Mouse (Mus musculus): Measurements from ENCODE around the gene Ovol1. TPM values are rescaled to one million over a fixed set of nuclear protein-coding genes. Genes with fewer than 3 reads are reported as not detected.

Ovol1 gene
- polyA plus RNA-seq, 1 experiment from 2014 or later = 5.8 TPM

DNA sequence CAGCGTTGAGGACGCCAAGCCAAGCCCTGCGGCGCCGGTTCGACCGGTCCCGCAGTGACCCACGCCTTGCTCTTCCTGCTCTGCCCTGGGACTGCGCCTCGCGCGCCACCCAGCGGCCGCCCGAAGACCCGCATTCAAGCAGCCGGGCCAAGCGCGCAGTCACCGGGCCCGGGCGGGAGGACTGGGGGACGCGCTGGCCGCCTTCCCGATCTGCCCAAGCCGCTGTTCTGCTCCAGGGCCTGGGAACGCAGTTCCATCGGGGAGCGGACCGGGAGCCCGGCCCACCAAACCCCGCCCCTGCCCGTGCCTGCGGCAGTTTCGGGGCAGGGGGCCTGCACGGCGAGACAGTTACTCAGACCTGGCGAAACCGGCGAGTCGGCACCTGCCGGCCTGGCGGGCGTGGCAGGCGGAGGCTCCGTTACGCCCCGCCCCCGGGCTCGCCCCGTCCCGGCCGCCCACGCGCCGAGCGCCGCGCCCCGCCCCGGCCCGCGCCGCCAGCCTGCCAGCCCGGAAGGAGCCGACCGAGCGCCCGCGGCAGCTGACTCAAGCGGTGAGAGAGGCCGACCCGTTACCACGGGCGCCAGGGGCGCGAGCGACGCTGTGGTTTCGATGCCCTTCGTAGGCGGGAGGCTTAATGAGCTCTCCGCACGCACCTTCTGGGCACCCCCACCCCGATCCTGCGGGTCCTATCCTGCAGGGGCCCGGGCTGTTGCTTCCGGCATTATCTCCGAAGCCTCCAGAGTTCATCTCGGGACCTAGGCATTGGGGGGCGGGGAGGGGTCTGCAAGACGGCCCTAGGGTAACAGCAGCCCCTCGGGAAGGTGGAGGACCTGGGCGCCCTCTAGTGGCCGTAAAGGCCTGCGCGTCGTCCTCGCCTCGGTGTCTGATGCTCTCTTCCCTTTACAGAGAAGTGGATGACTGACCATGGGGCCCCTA, 7.4 kb upstream of the Ovol1 start, which contains the start of gene Ap5b1:
Ap5b1 (plus strand) TSS at position 492 of the 936 bp plus-strand sequence.
- ATAC-seq (ENCODE audit: insufficient number of reproducible peaks, insufficient read depth, low FRiP score, low TSS enrichment, low read depth) = peak; percentile 73

DNA sequence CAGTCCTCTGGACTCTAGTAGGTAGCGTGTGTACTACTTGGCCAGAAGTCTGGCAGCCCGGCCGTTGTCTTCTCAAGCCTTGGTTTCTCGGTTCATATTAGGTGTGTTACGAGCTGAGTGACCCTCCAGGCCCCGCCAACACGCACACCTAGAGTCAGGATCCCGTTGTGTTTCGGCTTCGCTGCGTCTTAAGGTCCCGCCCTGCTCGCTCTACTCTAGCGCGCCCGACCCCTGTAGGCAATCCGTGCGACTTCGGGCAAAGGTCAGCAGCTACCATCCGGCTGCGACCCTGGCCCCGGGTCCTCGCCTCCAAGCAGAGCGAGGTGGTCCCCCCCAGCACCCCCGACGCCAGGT, 6.7 kb upstream of the Ovol1 start:
- H3K27ac ChIP-seq = peak overlapping the region; percentile 86
- ATAC-seq (ENCODE audit: insufficient number of reproducible peaks, insufficient read depth, low FRiP score, low TSS enrichment, low read depth) = 0 out of 2 replicates have a peak, but pooled peaks have one; percentile 5
- H3K27me3 ChIP-seq = peaks cover 52% of the 10 kb centered on the region
- peak overlapping the region; percentile 62 for H3K4me3 ChIP-seq
- H3K4me1 ChIP-seq = peaks cover 21% of the 10 kb centered on the region
- H3K9ac ChIP-seq = peak overlapping the region; percentile 77
- peak overlapping the region; percentile 95 for H3K4me2 ChIP-seq
- 0 out of 2 replicates have a peak, but pooled peaks cover 7% of the 10 kb centered on the region for H3K36me3 ChIP-seq
- H3K9me3 ChIP-seq = no peaks in the 10 kb centered on the region
- under 1% methylated on average over 26 of the region's 26 CpGs for WGBS

More for the DNA sequence above, 7.4 kb upstream of the Ovol1 start, which contains the start of gene Ap5b1:
- under 1% methylated on average over 99 of the region's 102 CpGs for WGBS
- H3K4me1 ChIP-seq = peaks cover 21% of the 10 kb centered on the region
- H3K4me3 ChIP-seq = peak within 1 kb of the TSS; percentile 62
- H3K36me3 ChIP-seq = 0 out of 2 replicates have a peak, but pooled peaks cover 7% of the 10 kb centered on the region
- H3K27ac ChIP-seq = peak within 1 kb of the TSS; percentile 86
- H3K27me3 ChIP-seq = peaks cover 46% of the 10 kb centered on the region
- H3K9me3 ChIP-seq = no peaks in the 10 kb centered on the region
- peak within 1 kb of the TSS; percentile 77 for H3K9ac ChIP-seq
- peak within 1 kb of the TSS; percentile 95 for H3K4me2 ChIP-seq

DNA sequence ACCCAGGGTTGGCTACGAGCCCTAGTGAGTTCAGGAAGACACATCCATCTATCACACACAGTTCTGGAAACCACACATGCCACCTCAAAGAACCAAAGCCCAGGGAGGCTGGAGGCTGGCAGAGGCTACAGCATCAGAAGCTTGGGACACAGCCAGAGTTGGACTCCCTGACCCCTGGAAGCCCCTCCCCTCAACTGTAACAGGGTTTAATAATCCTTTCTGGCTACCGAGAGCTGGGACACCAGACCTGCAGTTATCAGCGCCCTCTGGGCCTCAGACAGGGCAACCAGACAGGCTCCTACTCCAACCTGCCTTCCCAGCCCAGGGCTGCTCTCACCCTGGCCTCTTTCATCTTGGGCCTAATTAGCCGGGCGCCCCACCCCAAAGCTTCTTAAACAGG, 5.9 kb upstream of the Ovol1 start:
- Histone ChIP-seq H3K4me3 (peak overlapping the region; percentile 62; the same call in 1 of the 2 replicates), H3K4me2 (no peak overlapping the region), H3K9ac (0 out of 2 replicates have a peak overlapping the region, but pooled peaks have one; percentile 77)

DNA sequence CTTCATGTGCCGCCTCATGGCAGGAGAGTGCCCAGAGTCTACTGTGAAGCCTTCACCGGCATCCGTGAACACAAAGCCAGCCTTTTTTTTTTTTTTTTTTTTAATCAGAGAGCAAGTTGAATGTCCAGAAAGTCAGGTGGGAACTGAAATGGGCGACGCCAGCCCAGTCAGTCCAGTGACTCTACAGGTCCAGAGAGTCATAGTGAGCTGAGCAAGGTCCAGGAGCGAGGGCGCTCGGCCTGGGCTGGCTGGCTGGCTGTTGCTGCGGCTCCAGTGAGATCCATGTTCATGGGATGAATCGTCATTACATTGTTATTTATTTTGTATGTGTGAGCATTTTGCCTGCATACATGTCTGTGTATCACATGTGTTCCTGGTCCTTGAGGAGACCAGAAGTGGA, 2.3 kb upstream of the Ovol1 start:
- 87% methylated on average over 10 of the region's 10 CpGs for WGBS
- H3K4me2 ChIP-seq = no peak overlapping the region
- no peak overlapping the region for H3K9ac ChIP-seq
- no peak for ATAC-seq (ENCODE audit: insufficient number of reproducible peaks, insufficient read depth, low FRiP score, low TSS enrichment, low read depth)
- H3K36me3 ChIP-seq = no peaks in the 10 kb centered on the region
- no peak overlapping the region for H3K4me3 ChIP-seq
- H3K4me1 ChIP-seq = peaks cover 24% of the 10 kb centered on the region
- no peaks in the 10 kb centered on the region for H3K9me3 ChIP-seq
- H3K27me3 ChIP-seq = peaks cover 90% of the 10 kb centered on the region
- H3K27ac ChIP-seq = no peak overlapping the region

More for the DNA sequence above, 5.9 kb upstream of the Ovol1 start:
- H3K27me3 ChIP-seq = peaks cover 61% of the 10 kb centered on the region
- ATAC-seq (ENCODE audit: insufficient number of reproducible peaks, insufficient read depth, low FRiP score, low TSS enrichment, low read depth) = no peak
- H3K36me3 ChIP-seq = 0 out of 2 replicates have a peak, but pooled peaks cover 7% of the 10 kb centered on the region
- peaks cover 21% of the 10 kb centered on the region for H3K4me1 ChIP-seq
- H3K27ac ChIP-seq = no peak overlapping the region
- no peaks in the 10 kb centered on the region for H3K9me3 ChIP-seq
- 60% methylated on average over 5 of the region's 5 CpGs for whole genome bisulfite sequencing

DNA sequence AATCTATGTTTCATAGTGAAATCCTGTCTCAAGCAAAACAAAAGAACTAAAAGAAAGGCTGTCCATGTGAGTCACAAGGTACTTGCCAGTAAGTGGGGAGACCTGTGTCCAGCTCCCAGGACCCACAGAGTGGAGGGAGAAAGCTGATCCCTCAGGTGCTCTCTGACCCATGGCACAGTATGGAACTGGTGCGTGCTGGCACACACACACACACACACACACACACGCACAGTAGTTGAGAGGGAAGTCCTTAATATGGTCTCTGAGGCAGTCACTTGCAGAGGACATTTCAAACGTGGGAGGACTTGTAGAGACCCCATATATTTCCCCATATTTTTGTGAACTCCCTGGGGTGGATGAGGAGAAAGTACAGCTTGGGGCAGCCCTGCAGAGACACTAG, 1.4 kb upstream of the Ovol1 start:
- no peak for ATAC-seq (ENCODE audit: insufficient number of reproducible peaks, insufficient read depth, low FRiP score, low TSS enrichment, low read depth)
- no peaks in the 10 kb centered on the region for H3K36me3 ChIP-seq
- no peaks in the 10 kb centered on the region for H3K9me3 ChIP-seq
- no peak overlapping the region for H3K27ac ChIP-seq
- H3K27me3 ChIP-seq = peaks cover 97% of the 10 kb centered on the region
- no peak overlapping the region for H3K9ac ChIP-seq
- H3K4me1 ChIP-seq = peaks cover 18% of the 10 kb centered on the region
- H3K4me3 ChIP-seq = no peak overlapping the region
- 50% methylated on average over 3 of the region's 3 CpGs for WGBS
- no peak overlapping the region for H3K4me2 ChIP-seq

DNA sequence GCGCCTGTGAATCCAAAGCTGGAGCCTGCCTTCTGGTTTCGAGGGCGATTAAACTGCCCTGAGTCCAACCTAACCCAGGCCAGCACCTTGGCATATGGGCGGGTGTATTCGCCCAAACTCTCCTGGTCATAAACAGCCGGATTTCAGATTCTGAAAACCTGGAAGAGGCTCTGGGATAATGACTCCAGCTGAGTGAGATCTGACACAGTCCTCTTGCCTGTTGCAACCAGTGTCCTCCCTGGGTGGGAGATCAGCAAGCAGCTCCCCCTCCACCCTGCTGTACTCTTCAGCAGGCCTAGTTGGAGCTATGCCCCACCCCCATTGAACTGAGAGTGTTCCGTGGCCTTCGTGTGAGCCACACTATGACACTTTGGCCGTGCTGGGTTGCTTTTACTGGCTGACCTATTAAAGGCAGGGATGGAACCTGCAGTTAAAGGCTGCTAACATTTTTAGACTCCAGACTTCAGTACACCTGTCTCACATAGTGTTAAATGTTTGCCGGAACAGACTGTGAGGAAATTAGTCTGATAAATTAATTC, 875 bp upstream of the Ovol1 start:
- no peak for ATAC-seq (ENCODE audit: insufficient number of reproducible peaks, insufficient read depth, low FRiP score, low TSS enrichment, low read depth)
- Histone ChIP-seq H3K4me3 (peak overlapping the region; percentile 43), H3K27me3 (peaks cover 97% of the 10 kb centered on the region), H3K27ac (peak overlapping the region; percentile 64), H3K4me2 (peak overlapping the region; percentile 68), H3K9ac (peak overlapping the region; percentile 49), H3K36me3 (no peaks in the 10 kb centered on the region), H3K9me3 (no peaks in the 10 kb centered on the region), H3K4me1 (peaks cover 15% of the 10 kb centered on the region)
- 13% methylated on average over 10 of the region's 10 CpGs for WGBS

DNA sequence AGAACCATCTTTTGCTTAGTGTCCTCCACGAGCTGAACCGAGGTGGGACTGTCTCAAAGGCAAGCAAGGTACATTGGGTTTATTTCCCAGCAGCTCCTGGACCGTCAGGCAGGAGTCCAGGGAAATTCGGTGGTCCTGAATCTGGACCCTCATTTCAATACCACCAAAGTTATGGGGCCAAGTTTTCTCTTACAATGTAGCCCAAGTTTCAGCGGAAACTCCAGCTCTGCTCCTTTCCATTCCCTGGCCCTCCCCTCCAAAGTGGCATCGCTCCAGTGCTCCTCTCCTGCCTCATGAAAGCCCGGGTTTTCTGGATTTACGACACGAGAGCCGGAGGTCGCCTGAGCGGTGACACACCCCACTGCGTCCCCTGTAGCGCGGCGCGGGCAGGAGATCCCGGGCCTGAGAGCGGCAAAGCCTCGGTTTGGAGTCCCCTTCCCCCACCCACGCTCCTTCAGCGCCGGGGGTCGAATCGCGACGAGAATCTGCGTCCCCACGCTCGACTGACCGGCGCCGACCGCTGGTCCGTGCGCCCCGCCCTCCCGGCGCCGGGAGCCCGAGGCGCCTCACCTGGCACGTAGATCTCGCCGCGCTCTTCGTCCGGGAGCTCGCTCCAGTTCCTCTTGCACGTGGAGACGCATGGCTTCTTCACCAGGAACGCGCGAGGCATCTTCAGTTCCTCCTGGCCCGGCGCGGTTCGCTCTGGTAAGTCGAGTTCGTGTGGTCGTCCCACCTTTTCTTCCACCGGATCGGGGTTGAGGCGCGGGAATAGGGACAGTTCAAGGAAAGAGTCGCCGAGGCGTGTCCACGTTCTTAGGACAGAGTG, 602 bp downstream of the Ovol1 start:
- H3K36me3 ChIP-seq = no peaks in the 10 kb centered on the region
- 1% methylated on average over 69 of the region's 69 CpGs for WGBS
- H3K4me3 ChIP-seq = peak overlapping the region; percentile 43
- no peak for ATAC-seq (ENCODE audit: insufficient number of reproducible peaks, insufficient read depth, low FRiP score, low TSS enrichment, low read depth)
- peak overlapping the region; percentile 56 for H3K9ac ChIP-seq
- no peak overlapping the region for H3K27ac ChIP-seq
- H3K27me3 ChIP-seq = peaks cover 91% of the 10 kb centered on the region
- peak overlapping the region; percentile 68 for H3K4me2 ChIP-seq
- no peaks in the 10 kb centered on the region for H3K9me3 ChIP-seq
- H3K4me1 ChIP-seq = peaks cover 15% of the 10 kb centered on the region

DNA sequence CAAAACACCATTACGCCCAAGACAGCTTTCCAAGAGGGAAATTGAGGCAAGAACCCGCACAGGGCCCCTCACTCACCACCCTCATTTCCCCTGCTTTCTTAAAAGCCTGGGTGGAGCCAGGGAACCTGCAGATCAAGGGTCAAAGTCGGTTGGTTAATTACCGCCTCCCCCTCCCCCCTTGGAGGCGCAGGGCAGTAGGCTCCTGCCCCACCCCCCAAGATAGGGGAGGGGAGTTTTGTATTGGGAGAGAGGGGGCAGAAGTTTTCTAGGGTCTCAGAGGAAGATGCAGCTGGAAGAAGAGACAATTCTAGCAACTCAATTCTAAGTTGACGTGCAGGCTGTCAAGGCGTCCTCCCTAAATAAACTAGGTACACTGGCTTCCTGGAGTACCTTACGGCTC, 1.2 kb downstream of the Ovol1 start:
- no peak overlapping the region for H3K27ac ChIP-seq
- H3K4me2 ChIP-seq = peak overlapping the region; percentile 68
- peak overlapping the region; percentile 43 for H3K4me3 ChIP-seq
- no peak for ATAC-seq (ENCODE audit: insufficient number of reproducible peaks, insufficient read depth, low FRiP score, low TSS enrichment, low read depth)
- H3K36me3 ChIP-seq = no peaks in the 10 kb centered on the region
- no peaks in the 10 kb centered on the region for H3K9me3 ChIP-seq
- peaks cover 15% of the 10 kb centered on the region for H3K4me1 ChIP-seq
- WGBS = 18% methylated on average over 8 of the region's 8 CpGs
- peaks cover 86% of the 10 kb centered on the region for H3K27me3 ChIP-seq
- H3K9ac ChIP-seq = 0 out of 2 replicates have a peak overlapping the region, but pooled peaks have one; percentile 56

DNA sequence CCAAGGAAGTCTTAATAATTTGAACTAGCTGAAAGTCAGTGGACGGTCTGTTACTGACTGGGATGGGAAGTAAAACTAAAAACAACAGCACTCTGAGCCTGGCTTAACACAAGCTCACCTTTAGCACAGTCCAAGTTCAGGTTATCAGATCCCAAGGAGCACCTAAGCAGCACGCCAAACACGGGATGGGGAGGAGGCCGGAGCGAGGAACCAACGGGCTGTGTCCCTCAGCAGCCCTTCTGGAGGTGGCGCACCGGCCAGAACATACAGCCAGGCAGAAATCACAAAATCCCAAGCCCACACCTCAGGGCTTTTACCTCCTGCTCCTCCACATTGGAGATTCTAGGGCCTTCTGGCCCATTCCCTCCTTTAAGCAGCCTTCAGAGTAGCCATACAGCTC, 1.7 kb downstream of the Ovol1 start:
- peaks cover 19% of the 10 kb centered on the region for H3K4me1 ChIP-seq
- peak overlapping the region; percentile 68 for H3K4me2 ChIP-seq
- H3K4me3 ChIP-seq = peak overlapping the region; percentile 43
- peaks cover 86% of the 10 kb centered on the region for H3K27me3 ChIP-seq
- no peaks in the 10 kb centered on the region for H3K36me3 ChIP-seq
- 64% methylated on average over 8 of the region's 8 CpGs for WGBS
- H3K27ac ChIP-seq = no peak overlapping the region
- no peak overlapping the region for H3K9ac ChIP-seq
- ATAC-seq (ENCODE audit: insufficient number of reproducible peaks, insufficient read depth, low FRiP score, low TSS enrichment, low read depth) = no peak
- H3K9me3 ChIP-seq = no peaks in the 10 kb centered on the region

DNA sequence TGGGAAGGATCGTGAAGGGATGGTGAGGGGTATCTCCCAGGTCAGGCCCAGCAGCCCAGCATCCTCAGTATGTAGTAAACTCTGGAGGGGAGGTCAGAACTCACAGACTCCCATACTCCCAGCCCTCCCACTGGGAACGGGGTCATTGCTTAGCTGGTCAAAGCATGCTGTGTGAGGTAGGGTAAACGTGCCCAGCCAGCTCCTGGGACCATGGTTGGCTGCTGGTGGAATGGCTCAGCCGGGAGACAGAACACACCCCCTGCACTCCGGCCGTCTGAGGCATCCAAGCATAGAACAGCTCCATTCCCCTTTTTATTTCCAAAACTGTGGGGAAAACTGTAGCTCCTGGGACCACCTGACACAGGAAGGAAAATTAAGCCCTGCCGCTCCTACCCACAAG, 2.3 kb downstream of the Ovol1 start:
- peak overlapping the region; percentile 43 for H3K4me3 ChIP-seq
- 0 out of 2 replicates have a peak overlapping the region, but pooled peaks have one; percentile 7 for H3K9ac ChIP-seq
- WGBS = 47% methylated on average over 7 of the region's 7 CpGs
- H3K27ac ChIP-seq = no peak overlapping the region
- H3K4me1 ChIP-seq = peaks cover 24% of the 10 kb centered on the region
- H3K36me3 ChIP-seq = no peaks in the 10 kb centered on the region
- H3K9me3 ChIP-seq = no peaks in the 10 kb centered on the region
- H3K27me3 ChIP-seq = peaks cover 80% of the 10 kb centered on the region
- no peak for ATAC-seq (ENCODE audit: insufficient number of reproducible peaks, insufficient read depth, low FRiP score, low TSS enrichment, low read depth)
- peak overlapping the region; percentile 12 for H3K4me2 ChIP-seq

DNA sequence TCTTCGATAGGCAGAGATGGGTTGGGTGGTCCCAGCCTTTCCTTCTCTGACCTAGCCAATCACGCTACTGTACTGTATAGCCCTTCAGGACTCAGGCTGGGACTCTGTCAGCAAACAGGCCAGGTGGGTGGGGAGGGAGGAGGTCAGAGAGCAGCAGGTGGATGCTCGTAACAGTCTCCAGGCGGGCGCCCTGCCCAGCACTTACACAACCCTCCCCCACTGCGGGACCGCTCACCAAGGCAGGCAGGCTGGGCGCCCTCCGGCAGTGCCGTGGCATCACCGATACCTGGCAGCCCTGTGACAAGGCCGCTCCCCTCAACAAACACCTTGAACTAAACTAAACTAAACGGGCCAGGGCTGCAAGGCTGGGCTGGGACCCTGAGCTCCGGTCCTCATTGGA, 6.2 kb downstream of the Ovol1 start:
- no peak overlapping the region; the same call in 1 of the 2 replicates for H3K4me2 ChIP-seq
- no peak for ATAC-seq (ENCODE audit: insufficient number of reproducible peaks, insufficient read depth, low FRiP score, low TSS enrichment, low read depth)
- peaks cover 8% of the 10 kb centered on the region for H3K4me1 ChIP-seq
- no peak overlapping the region for H3K27ac ChIP-seq
- H3K9me3 ChIP-seq = no peaks in the 10 kb centered on the region
- H3K4me3 ChIP-seq = no peak overlapping the region
- 67% methylated on average over 14 of the region's 14 CpGs for WGBS
- peaks cover 41% of the 10 kb centered on the region for H3K27me3 ChIP-seq
- H3K9ac ChIP-seq = no peak overlapping the region
- no peaks in the 10 kb centered on the region for H3K36me3 ChIP-seq

Measured in embryonic facial prominence, embryonic 13.5 days (tissue).